Mouse (Mus musculus): ENCODE results near the gene Ank2. TPM values are rescaled to one million over a fixed set of nuclear protein-coding genes. Genes with fewer than 3 reads are reported as not detected.
A peak's percentile ranks its signal among the peaks of the same experiment; 100 is the strongest.

The Ank2 gene
- polyA plus RNA-seq, 1 experiment from 2014 or later, result 19.6 TPM

DNA sequence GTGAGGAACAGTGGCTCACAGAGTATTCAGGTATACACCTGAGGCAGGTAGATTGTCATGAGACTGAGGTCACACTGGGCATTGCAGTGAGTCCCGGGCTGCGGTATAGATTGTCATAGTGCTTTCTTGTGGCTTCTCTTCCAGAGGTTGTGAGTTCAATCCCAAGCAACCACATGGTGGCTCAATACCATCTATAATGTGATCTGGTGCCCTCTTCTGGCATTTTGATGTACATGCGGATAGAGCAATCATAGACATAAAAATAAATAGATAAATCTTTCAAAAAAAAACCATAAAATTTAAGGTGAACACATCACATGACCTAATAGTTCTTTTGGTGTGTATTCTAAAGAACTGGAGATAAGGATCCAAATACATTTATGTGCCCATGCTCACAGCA lies 70.6 kb downstream of the Ank2 start:
- DNase-seq (peak; percentile 25), ATAC-seq (ENCODE audit: insufficient read depth) (no peak)
- TF ChIP-seq CTCF (IDR thresholded peaks at IDR 0.05; ENCODE audit: low read depth), result peak; percentile 35
- H3K36me3 ChIP-seq (ENCODE audit: insufficient read depth), result no peaks in the 10 kb centered on the region
- H3K4me1 ChIP-seq (ENCODE audit: insufficient read depth), result no peaks in the 10 kb centered on the region
- no peak overlapping the region for H3K27ac ChIP-seq (ENCODE audit: low read depth)
- H3K4me3 ChIP-seq (ENCODE audit: low read depth, low read length), result no peak overlapping the region
- H3K9ac ChIP-seq, result no peak overlapping the region
- H3K27me3 ChIP-seq (ENCODE audit: insufficient read depth, low read length), result no peaks in the 10 kb centered on the region
- WGBS, result 82% methylated on average over 3 of the region's 3 CpGs
- no peaks in the 10 kb centered on the region for H3K9me3 ChIP-seq (ENCODE audit: low read depth, low read length)
- H3K4me2 ChIP-seq, result no peak overlapping the region

DNA sequence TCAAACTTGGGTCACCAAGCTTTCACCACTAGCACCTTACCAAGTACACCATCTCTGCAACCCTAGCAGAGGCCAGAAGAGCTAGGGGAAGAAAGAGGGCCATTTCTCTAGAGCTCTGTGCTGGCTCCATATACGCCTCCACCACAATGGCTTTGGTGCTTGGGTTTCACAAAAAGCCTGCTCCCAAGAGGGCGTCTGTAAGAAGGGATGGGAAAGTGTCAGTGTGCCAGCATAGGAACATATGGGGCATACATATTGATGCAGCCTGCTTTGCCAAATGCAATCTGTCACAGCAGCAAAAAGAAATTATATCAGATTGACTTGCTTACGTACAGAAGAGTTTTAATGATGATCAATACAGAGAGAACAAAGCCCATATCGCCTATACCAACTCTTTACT lies 82.2 kb downstream of the Ank2 start:
- H3K27me3 ChIP-seq (ENCODE audit: insufficient read depth, low read length), result no peaks in the 10 kb centered on the region
- ATAC-seq (ENCODE audit: insufficient read depth) (no peak), DNase-seq (no peak)
- no peak overlapping the region for H3K9ac ChIP-seq
- TF ChIP-seq CTCF (IDR thresholded peaks at IDR 0.05; ENCODE audit: low read depth), result no peak
- H3K36me3 ChIP-seq (ENCODE audit: insufficient read depth), result no peaks in the 10 kb centered on the region
- H3K4me2 ChIP-seq, result no peak overlapping the region
- H3K27ac ChIP-seq (ENCODE audit: low read depth), result no peak overlapping the region
- no peaks in the 10 kb centered on the region for H3K4me1 ChIP-seq (ENCODE audit: insufficient read depth)
- no peak overlapping the region for H3K4me3 ChIP-seq (ENCODE audit: low read depth, low read length)
- H3K9me3 ChIP-seq (ENCODE audit: low read depth, low read length), result no peaks in the 10 kb centered on the region
- WGBS, result 84% methylated on average over 4 of the region's 4 CpGs

DNA sequence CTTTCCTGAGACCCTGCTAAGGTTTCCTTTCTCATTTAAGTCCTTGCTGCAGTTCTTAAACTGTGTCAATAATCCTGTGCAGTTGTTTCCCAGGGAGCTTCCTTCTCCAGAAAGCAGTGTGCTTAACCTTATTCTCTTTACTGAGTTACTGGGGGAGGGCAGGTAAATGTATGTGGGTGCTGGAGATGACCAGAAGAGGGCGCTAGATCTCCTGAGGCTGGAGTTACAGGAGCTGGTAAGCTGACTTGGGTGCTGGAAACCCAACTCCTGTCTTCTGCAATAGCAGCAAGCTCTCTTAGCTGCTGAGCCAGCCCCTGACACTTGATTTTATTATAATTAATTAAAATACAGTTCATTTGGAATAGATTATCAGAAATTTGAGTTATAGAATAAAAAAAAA lies 84.7 kb downstream of the Ank2 start:
- H3K9me3 ChIP-seq (ENCODE audit: low read depth, low read length), result no peaks in the 10 kb centered on the region
- 39% methylated on average over 1 of the region's 1 CpGs for WGBS
- no peaks in the 10 kb centered on the region for H3K36me3 ChIP-seq (ENCODE audit: insufficient read depth)
- ATAC-seq (ENCODE audit: insufficient read depth) (no peak), DNase-seq (peak; percentile 18)
- H3K4me3 ChIP-seq (ENCODE audit: low read depth, low read length), result no peak overlapping the region
- no peak overlapping the region for H3K27ac ChIP-seq (ENCODE audit: low read depth)
- peak; percentile 30; the same call in 1 of the 2 replicates for TF ChIP-seq CTCF (IDR thresholded peaks at IDR 0.05; ENCODE audit: low read depth)
- H3K4me2 ChIP-seq, result no peak overlapping the region
- no peaks in the 10 kb centered on the region for H3K4me1 ChIP-seq (ENCODE audit: insufficient read depth)
- H3K9ac ChIP-seq, result no peak overlapping the region
- no peaks in the 10 kb centered on the region for H3K27me3 ChIP-seq (ENCODE audit: insufficient read depth, low read length)

DNA sequence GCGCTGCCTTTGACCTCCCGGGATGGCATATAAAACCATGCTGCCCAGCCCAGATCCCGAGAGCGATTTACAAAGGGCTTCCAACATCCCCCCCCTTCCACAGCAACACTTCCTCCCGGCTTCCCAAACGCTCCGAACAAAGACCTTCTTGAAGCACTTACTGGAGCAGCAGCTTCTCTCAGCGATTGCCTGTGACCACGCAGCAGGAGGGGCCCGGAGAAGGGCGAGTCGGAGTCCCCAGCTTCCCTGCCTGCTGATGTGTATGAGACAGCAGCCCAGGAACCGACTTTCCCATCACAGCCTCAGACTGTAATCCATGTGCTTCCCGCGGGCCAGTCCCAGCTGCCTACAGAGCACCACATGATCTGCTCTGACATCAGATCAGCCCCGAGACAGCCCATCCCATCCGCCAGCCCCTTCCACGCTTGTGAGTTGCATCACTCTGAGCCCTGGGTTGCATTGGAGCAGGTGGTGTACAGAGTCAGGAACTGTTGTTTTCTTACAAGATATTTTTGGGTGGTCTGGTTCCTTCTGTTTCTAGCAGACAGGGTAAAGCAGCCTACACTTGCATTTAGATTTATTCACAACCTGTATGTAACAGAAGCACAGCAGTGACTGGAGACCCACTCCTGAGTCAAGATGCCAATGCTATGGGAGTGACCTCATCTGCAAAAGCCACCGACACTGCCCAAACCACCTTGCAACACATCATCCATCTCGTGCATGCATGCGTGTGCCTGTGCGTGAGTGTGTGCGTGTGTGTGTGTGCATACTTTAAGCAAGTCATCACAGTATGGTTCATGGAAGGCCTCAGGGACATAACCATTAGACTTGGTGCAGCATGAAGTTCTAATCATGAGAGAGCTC lies 90.2 kb downstream of the Ank2 start:
- 15% methylated on average over 23 of the region's 23 CpGs for WGBS
- H3K4me2 ChIP-seq, result peak overlapping the region; percentile 83
- no peak for TF ChIP-seq CTCF (IDR thresholded peaks at IDR 0.05; ENCODE audit: low read depth)
- peak overlapping the region; percentile 59 for H3K27ac ChIP-seq (ENCODE audit: low read depth)
- H3K9me3 ChIP-seq (ENCODE audit: low read depth, low read length), result no peaks in the 10 kb centered on the region
- peak overlapping the region; percentile 66 for H3K9ac ChIP-seq
- peak overlapping the region; percentile 48 for H3K4me3 ChIP-seq (ENCODE audit: low read depth, low read length)
- DNase-seq (peak; percentile 83), ATAC-seq (ENCODE audit: insufficient read depth) (peak; percentile 99)
- H3K36me3 ChIP-seq (ENCODE audit: insufficient read depth), result no peaks in the 10 kb centered on the region
- H3K4me1 ChIP-seq (ENCODE audit: insufficient read depth), result 0 out of 2 replicates have a peak, but pooled peaks cover 6% of the 10 kb centered on the region
- no peaks in the 10 kb centered on the region for H3K27me3 ChIP-seq (ENCODE audit: insufficient read depth, low read length)

DNA sequence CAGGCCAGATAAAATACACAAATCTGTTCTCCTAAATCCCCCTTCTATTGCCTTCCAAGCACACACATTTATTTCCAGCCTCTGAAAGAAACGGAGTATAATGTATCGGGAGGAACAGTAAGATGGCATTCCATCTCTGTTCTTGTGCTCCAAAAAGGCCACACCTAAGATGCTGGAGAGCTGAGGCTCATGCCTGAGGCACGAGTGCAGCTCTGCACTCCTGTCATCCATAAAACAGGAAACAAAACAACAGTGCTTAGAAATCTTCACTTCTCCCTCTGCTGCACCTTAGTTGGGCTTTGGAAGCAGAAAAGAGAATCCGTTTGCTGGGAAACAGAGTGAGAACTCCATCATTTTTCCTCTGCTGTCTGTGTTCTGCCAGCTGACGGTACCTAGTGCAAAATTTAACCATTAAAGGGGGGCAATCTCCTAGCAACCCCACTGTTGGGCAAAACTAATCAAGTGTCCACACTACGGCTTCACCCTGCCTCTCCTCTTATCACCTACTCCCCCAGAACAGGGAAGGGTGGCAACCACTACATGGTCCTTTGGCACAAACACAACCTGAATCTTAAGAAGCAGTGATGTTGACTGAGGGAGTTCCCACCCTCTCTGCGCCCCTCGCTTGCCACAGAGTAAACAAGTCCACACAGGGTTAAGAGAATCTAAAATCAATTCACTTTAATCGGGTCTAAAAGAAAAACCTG lies 91.1 kb downstream of the Ank2 start:
- peak overlapping the region; percentile 48 for H3K4me3 ChIP-seq (ENCODE audit: low read depth, low read length)
- no peaks in the 10 kb centered on the region for H3K27me3 ChIP-seq (ENCODE audit: insufficient read depth, low read length)
- ATAC-seq (ENCODE audit: insufficient read depth) (peak; percentile 50; the same call in 1 of the 2 replicates), DNase-seq (peak; percentile 17)
- peak overlapping the region; percentile 59; the same call in 1 of the 2 replicates for H3K27ac ChIP-seq (ENCODE audit: low read depth)
- no peaks in the 10 kb centered on the region for H3K9me3 ChIP-seq (ENCODE audit: low read depth, low read length)
- WGBS, result 7% methylated on average over 9 of the region's 9 CpGs
- 0 out of 2 replicates have a peak, but pooled peaks cover 6% of the 10 kb centered on the region for H3K4me1 ChIP-seq (ENCODE audit: insufficient read depth)
- H3K4me2 ChIP-seq, result peak overlapping the region; percentile 83
- H3K9ac ChIP-seq, result peak overlapping the region; percentile 66
- TF ChIP-seq CTCF (IDR thresholded peaks at IDR 0.05; ENCODE audit: low read depth), result no peak
- H3K36me3 ChIP-seq (ENCODE audit: insufficient read depth), result no peaks in the 10 kb centered on the region

DNA sequence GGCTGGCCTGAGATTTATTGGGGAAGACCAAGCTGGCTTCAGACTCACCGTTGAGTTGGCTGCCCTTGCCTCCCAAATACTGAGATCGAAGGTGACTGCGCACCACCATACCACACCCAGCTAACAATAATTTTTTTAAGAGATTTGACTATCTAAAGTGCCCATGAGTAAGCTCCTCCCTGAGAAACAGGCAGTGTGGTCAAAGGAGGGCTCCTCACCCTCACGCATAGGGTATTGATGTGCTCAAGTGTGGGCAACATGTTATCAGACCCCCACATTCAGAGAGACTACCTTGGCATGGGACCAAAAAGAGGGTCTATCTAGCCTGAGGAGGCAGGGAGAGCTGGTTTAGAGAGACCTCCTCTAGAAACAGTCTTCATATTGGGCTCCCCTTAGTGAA lies 92.3 kb downstream of the Ank2 start:
- H3K27me3 ChIP-seq (ENCODE audit: insufficient read depth, low read length), result no peaks in the 10 kb centered on the region
- 95% methylated on average over 4 of the region's 4 CpGs for WGBS
- no peaks in the 10 kb centered on the region for H3K9me3 ChIP-seq (ENCODE audit: low read depth, low read length)
- no peak overlapping the region for H3K4me3 ChIP-seq (ENCODE audit: low read depth, low read length)
- no peaks in the 10 kb centered on the region for H3K36me3 ChIP-seq (ENCODE audit: insufficient read depth)
- H3K27ac ChIP-seq (ENCODE audit: low read depth), result no peak overlapping the region
- 0 out of 2 replicates have a peak, but pooled peaks cover 6% of the 10 kb centered on the region for H3K4me1 ChIP-seq (ENCODE audit: insufficient read depth)
- no peak overlapping the region for H3K9ac ChIP-seq
- no peak for DNase-seq
- no peak for TF ChIP-seq CTCF (IDR thresholded peaks at IDR 0.05; ENCODE audit: low read depth)
- ATAC-seq (ENCODE audit: insufficient read depth), result no peak
- H3K4me2 ChIP-seq, result no peak overlapping the region

DNA sequence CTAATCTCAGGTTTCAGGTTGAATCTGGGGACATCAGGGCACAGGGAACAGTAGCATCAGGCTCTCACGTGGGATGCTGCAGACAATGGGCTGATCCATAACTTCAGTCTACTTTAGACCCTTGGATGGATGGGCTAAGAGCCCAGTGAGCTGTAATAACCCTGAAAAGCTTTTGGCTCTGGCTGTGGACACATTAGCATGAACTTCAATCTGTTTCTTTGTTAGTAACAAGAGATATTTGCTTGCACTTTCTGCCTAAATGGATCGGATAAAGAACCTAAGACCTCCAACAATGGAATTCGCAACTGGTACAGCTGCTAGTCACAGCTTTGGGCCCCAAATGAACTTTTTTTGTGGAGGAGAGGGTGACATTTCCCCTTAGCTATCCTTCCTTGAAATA lies 94.8 kb downstream of the Ank2 start:
- H3K27ac ChIP-seq (ENCODE audit: low read depth), result no peak overlapping the region
- no peak for ATAC-seq (ENCODE audit: insufficient read depth)
- H3K4me3 ChIP-seq (ENCODE audit: low read depth, low read length), result no peak overlapping the region
- H3K4me2 ChIP-seq, result no peak overlapping the region
- H3K9ac ChIP-seq, result no peak overlapping the region
- H3K4me1 ChIP-seq (ENCODE audit: insufficient read depth), result 0 out of 2 replicates have a peak, but pooled peaks cover 6% of the 10 kb centered on the region
- WGBS, result 59% methylated on average over 3 of the region's 3 CpGs
- no peak for DNase-seq
- no peaks in the 10 kb centered on the region for H3K9me3 ChIP-seq (ENCODE audit: low read depth, low read length)
- TF ChIP-seq CTCF (IDR thresholded peaks at IDR 0.05; ENCODE audit: low read depth), result no peak
- no peaks in the 10 kb centered on the region for H3K36me3 ChIP-seq (ENCODE audit: insufficient read depth)
- H3K27me3 ChIP-seq (ENCODE audit: insufficient read depth, low read length), result no peaks in the 10 kb centered on the region
